Mouse (Mus musculus): ENCODE measurements around the gene Fam186b. TPM values are rescaled to one million over a fixed set of nuclear protein-coding genes. Genes with fewer than 3 reads are reported as not detected.
A peak's percentile ranks its signal among the peaks of the same experiment; 100 is the strongest.

The Fam186b gene
- polyA plus RNA-seq, 1 experiment from 2014 or later = not detected

DNA sequence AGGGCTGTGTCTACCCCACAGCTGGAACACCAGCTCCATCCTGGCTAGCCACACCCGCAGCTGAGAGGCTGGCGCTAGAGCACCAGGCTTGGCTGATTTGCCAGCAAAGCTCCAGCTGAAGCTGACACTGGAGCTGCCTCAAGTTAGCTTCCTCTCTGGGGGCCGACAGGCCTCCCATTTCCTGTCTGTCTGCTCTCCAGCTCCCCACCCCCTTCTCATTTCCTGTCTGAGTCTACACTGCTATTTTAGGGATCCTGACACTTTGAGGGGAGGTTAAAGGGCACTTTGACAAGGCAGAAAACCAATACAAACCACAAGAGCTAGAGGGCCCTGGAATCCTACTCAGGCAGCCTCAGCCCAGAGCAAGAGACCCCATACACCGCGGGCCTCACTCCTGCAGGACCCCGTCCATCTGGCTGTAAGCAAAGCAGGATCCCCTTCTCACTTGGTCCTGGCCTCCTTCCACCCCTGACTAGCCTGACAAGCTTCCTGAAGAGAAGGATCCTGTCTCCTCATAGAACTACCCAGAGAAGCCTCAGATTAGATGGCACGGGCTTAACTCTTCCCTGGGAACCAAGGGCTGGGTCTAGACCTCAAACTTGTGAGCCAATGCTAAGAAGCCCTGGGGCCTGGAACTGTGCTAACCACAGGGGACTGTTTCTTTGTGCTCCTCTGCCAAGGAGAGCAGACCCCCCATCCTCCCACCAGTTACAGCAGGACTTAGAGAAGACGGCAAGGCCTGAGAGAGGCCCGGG, 37.4 kb upstream of the Fam186b start:
- H3K27me3 ChIP-seq (replicated peaks; ENCODE audit: control insufficient read depth, insufficient read depth, low read length) = no peaks in the 10 kb centered on the region
- TF ChIP-seq CTCF (IDR thresholded peaks at IDR 0.05; ENCODE audit: low read depth) = peak; percentile 38
- 0 out of 2 replicates have a peak, but pooled peaks cover 3% of the 10 kb centered on the region for H3K4me1 ChIP-seq (replicated peaks; ENCODE audit: control insufficient read depth, insufficient read depth, low read length)
- H3K4me2 ChIP-seq (replicated peaks; ENCODE audit: low read depth) = no peak overlapping the region
- no peak overlapping the region; the same call in 1 of the 2 replicates for H3K9ac ChIP-seq (ENCODE audit: low read depth, low read length)
- no peaks in the 10 kb centered on the region for H3K9me3 ChIP-seq (ENCODE audit: control insufficient read depth)
- no peak overlapping the region for H3K4me3 ChIP-seq (ENCODE audit: low read depth, low read length)
- WGBS = 37% methylated on average over 9 of the region's 9 CpGs
- peak overlapping the region; percentile 82 for H3K27ac ChIP-seq (ENCODE audit: low read depth, low read length)
- H3K36me3 ChIP-seq (ENCODE audit: control insufficient read depth, insufficient read depth) = no peaks in the 10 kb centered on the region
- ATAC-seq = peak; percentile 19; the same call in 1 of the 2 replicates

DNA sequence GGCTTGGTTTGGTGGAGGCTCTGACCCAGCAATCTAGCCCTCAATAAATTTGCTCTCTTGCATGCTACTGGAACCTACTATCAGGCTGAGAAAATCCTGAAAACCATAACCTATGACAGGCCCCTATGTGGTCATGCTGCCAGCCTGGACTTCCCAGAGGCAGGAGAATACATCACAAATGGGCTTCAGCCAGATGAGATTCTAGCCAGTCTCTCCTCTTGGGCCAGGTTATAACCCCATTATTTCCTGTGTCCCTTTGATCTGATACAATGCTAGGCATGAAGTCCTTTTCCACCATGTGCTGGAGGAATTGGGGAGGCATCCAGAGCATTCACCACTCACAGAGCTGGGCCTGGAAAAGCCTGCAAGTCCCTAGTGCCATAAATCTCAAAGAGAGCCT, 36.4 kb upstream of the Fam186b start:
- Histone ChIP-seq H3K36me3 (ENCODE audit: control insufficient read depth, insufficient read depth) (no peaks in the 10 kb centered on the region), H3K4me3 (ENCODE audit: low read depth, low read length) (no peak overlapping the region), H3K27me3 (replicated peaks; ENCODE audit: control insufficient read depth, insufficient read depth, low read length) (no peaks in the 10 kb centered on the region), H3K9ac (ENCODE audit: low read depth, low read length) (no peak overlapping the region), H3K9me3 (ENCODE audit: control insufficient read depth) (no peaks in the 10 kb centered on the region), H3K27ac (ENCODE audit: low read depth, low read length) (0 out of 2 replicates have a peak overlapping the region, but pooled peaks have one; percentile 30), H3K4me1 (replicated peaks; ENCODE audit: control insufficient read depth, insufficient read depth, low read length) (0 out of 2 replicates have a peak, but pooled peaks cover 3% of the 10 kb centered on the region), H3K4me2 (replicated peaks; ENCODE audit: low read depth) (no peak overlapping the region)
- no peak for ATAC-seq
- TF ChIP-seq CTCF (IDR thresholded peaks at IDR 0.05; ENCODE audit: low read depth) = no peak

DNA sequence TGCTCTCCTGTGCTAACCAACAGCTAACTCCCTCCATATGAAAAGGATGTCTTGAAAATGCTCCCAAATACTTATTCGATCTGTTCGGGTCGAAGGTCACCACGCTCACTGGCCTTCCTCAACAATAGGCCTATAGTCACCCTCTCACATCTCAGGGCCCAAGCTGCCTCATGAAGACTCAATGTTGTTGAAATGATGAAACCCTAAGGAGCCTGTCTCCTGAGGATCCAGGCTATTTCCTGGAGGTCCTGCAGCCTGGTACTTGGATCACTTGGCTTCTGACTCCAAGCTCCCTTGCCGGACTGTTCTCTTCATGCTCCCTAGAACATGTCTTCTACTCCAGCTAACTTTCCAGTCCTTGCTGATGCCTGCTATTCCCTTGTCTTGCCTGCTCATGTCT, 35.7 kb upstream of the Fam186b start:
- WGBS = 82% methylated on average over 5 of the region's 5 CpGs
- Histone ChIP-seq H3K4me1 (replicated peaks; ENCODE audit: control insufficient read depth, insufficient read depth, low read length) (0 out of 2 replicates have a peak, but pooled peaks cover 3% of the 10 kb centered on the region), H3K4me3 (ENCODE audit: low read depth, low read length) (no peak overlapping the region), H3K36me3 (ENCODE audit: control insufficient read depth, insufficient read depth) (no peaks in the 10 kb centered on the region), H3K9me3 (ENCODE audit: control insufficient read depth) (no peaks in the 10 kb centered on the region), H3K4me2 (replicated peaks; ENCODE audit: low read depth) (no peak overlapping the region), H3K27ac (ENCODE audit: low read depth, low read length) (no peak overlapping the region), H3K9ac (ENCODE audit: low read depth, low read length) (no peak overlapping the region), H3K27me3 (replicated peaks; ENCODE audit: control insufficient read depth, insufficient read depth, low read length) (no peaks in the 10 kb centered on the region)
- TF ChIP-seq CTCF (IDR thresholded peaks at IDR 0.05; ENCODE audit: low read depth) = no peak
- no peak for ATAC-seq

DNA sequence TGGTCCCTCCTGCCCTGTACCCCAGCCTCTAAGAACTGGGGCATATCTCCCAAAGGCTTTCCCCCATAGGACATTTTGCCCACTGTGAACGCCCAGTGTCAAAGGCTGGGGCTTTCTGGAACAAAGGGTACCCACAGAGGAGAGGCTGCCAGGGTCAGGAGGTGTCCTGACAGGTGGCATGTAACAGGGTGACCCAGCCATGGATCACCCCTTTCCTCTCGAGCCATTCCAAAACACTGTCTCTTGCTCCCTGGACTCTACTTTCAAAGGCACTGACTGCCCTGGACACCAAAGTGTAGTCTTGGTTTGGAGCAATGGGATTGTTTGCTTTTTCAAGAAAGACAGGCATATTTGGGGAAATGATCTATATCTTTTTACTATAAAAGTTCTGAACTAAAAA, 34.6 kb upstream of the Fam186b start:
- 0 out of 2 replicates have a peak, but pooled peaks cover under 1% of the 10 kb centered on the region for H3K36me3 ChIP-seq (ENCODE audit: control insufficient read depth, insufficient read depth)
- H3K9me3 ChIP-seq (ENCODE audit: control insufficient read depth) = no peaks in the 10 kb centered on the region
- no peak for ATAC-seq
- no peaks in the 10 kb centered on the region for H3K27me3 ChIP-seq (replicated peaks; ENCODE audit: control insufficient read depth, insufficient read depth, low read length)
- no peak overlapping the region for H3K4me3 ChIP-seq (ENCODE audit: low read depth, low read length)
- 0 out of 2 replicates have a peak, but pooled peaks cover 3% of the 10 kb centered on the region for H3K4me1 ChIP-seq (replicated peaks; ENCODE audit: control insufficient read depth, insufficient read depth, low read length)
- TF ChIP-seq CTCF (IDR thresholded peaks at IDR 0.05; ENCODE audit: low read depth) = no peak
- H3K27ac ChIP-seq (ENCODE audit: low read depth, low read length) = no peak overlapping the region
- 73% methylated on average over 2 of the region's 2 CpGs for WGBS
- no peak overlapping the region for H3K9ac ChIP-seq (ENCODE audit: low read depth, low read length)
- no peak overlapping the region for H3K4me2 ChIP-seq (replicated peaks; ENCODE audit: low read depth)

DNA sequence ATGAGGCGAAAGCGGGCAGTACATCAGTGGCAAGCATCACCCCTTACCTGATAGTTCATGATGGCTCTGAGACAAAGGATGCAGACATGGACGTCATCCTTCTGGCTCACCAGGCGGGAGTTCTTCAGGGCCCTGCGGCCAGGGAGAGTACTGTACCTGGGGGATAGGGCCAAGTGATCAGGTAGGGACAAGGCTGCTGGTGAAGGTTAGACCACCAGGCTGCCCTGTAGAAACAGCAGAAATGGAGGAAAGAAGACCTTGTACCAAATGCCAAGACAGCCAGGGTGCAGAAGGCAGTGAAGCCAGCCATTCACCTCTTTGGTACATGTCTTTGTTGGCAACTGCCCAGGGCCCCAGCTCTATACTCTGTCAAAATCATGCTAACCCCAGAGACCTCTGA, 32.3 kb upstream of the Fam186b start:
- 95% methylated on average over 5 of the region's 5 CpGs for WGBS
- Histone ChIP-seq H3K9me3 (ENCODE audit: control insufficient read depth) (no peaks in the 10 kb centered on the region), H3K27ac (ENCODE audit: low read depth, low read length) (no peak overlapping the region), H3K4me1 (replicated peaks; ENCODE audit: control insufficient read depth, insufficient read depth, low read length) (0 out of 2 replicates have a peak, but pooled peaks cover 3% of the 10 kb centered on the region), H3K27me3 (replicated peaks; ENCODE audit: control insufficient read depth, insufficient read depth, low read length) (no peaks in the 10 kb centered on the region), H3K36me3 (ENCODE audit: control insufficient read depth, insufficient read depth) (peaks cover 13% of the 10 kb centered on the region; the same call in 1 of the 2 replicates), H3K9ac (ENCODE audit: low read depth, low read length) (no peak overlapping the region), H3K4me2 (replicated peaks; ENCODE audit: low read depth) (no peak overlapping the region), H3K4me3 (ENCODE audit: low read depth, low read length) (no peak overlapping the region)
- no peak for ATAC-seq
- no peak for TF ChIP-seq CTCF (IDR thresholded peaks at IDR 0.05; ENCODE audit: low read depth)

DNA sequence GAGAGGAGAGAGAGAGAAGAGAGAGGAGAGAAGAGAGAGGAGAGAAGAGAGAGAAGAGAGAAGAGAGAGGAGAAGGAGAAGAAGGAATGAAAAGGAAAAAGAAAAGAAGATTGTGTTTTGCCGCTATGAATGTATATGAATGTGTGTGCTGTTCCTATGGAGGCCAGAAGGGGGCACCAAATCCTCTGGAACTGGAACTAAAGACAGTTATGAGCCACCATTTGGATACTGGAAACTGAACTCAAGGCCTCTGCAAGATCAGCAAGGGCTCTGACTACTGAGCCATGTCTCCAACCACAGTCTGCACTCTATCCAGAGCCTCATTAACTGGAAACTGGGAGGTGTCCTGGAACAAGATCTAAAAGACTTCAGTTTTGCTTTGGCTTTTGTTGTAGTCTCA, 31.3 kb upstream of the Fam186b start:
- Histone ChIP-seq H3K4me3 (ENCODE audit: low read depth, low read length) (no peak overlapping the region), H3K4me1 (replicated peaks; ENCODE audit: control insufficient read depth, insufficient read depth, low read length) (no peaks in the 10 kb centered on the region), H3K27ac (ENCODE audit: low read depth, low read length) (no peak overlapping the region), H3K9me3 (ENCODE audit: control insufficient read depth) (no peaks in the 10 kb centered on the region), H3K36me3 (ENCODE audit: control insufficient read depth, insufficient read depth) (peaks cover 22% of the 10 kb centered on the region; the same call in 1 of the 2 replicates), H3K4me2 (replicated peaks; ENCODE audit: low read depth) (no peak overlapping the region), H3K9ac (ENCODE audit: low read depth, low read length) (no peak overlapping the region), H3K27me3 (replicated peaks; ENCODE audit: control insufficient read depth, insufficient read depth, low read length) (no peaks in the 10 kb centered on the region)
- no peak for ATAC-seq
- 80% methylated on average over 1 of the region's 1 CpGs for WGBS
- TF ChIP-seq CTCF (IDR thresholded peaks at IDR 0.05; ENCODE audit: low read depth) = peak; percentile 78

Measured in intestine, postnatal 0 days (tissue).